Mouse (Mus musculus): ENCODE measurements around the gene Rbm8a2. TPM values are rescaled to one million over a fixed set of nuclear protein-coding genes. Genes with fewer than 3 reads are reported as not detected.
"Not testable (repeated sequence)": the region's sequence is repeated elsewhere in the genome, so short reads cannot be mapped to it uniquely, and the experiment has no call there.

Rbm8a2 gene
- not detected in 2 replicates for total RNA-seq (2021)
- long read RNA-seq, partial matches to known transcripts: 0 of 4 reads
- long read RNA-seq, other reads (novel, unspliced or antisense): 0 of 4 reads

- not testable (repeated sequence) for DNase-seq
Observed at GRCm38 (mm10) chr1:175979014-175979413, at the start of gene Rbm8a2. Gene Rbm8a2, minus strand, starts transcription at chr1:175979114.

GRCm38 (mm10) chr1:176028397-176028796 lies 49.5 kb upstream of the Rbm8a2 start:
- no peak for DNase-seq

GRCm38 (mm10) chr1:176024501-176024900 lies 45.6 kb upstream of the Rbm8a2 start:
- DNase-seq: no peak

GRCm38 (mm10) chr1:176018523-176018922 lies 39.6 kb upstream of the Rbm8a2 start:
- no peak for DNase-seq

- no peak for DNase-seq
Observed at GRCm38 (mm10) chr1:176016076-176016475, 37.2 kb upstream of the Rbm8a2 start.

- no peak for DNase-seq
Observed at GRCm38 (mm10) chr1:176013497-176014268, 34.8 kb upstream of the Rbm8a2 start.

GRCm38 (mm10) chr1:176011535-176011934 lies 32.6 kb upstream of the Rbm8a2 start:
- DNase-seq: no peak

GRCm38 (mm10) chr1:176011072-176011471 lies 32.2 kb upstream of the Rbm8a2 start:
- no peak for DNase-seq

- DNase-seq: no peak
Observed at GRCm38 (mm10) chr1:176008411-176008810, 29.5 kb upstream of the Rbm8a2 start.

- DNase-seq: no peak
Observed at GRCm38 (mm10) chr1:176000599-176000998, 21.7 kb upstream of the Rbm8a2 start.

GRCm38 (mm10) chr1:175997076-175997651 lies 18.2 kb upstream of the Rbm8a2 start:
- DNase-seq: no peak

- DNase-seq: no peak
Observed at GRCm38 (mm10) chr1:175988912-175989311, 10.0 kb upstream of the Rbm8a2 start.

GRCm38 (mm10) chr1:175988448-175988847 lies 9.5 kb upstream of the Rbm8a2 start:
- no peak for DNase-seq

- no peak for DNase-seq
Observed at GRCm38 (mm10) chr1:175970710-175971109, 8.2 kb downstream of the Rbm8a2 start.

- no peak for DNase-seq
Observed at GRCm38 (mm10) chr1:175967004-175967745, 11.7 kb downstream of the Rbm8a2 start.

- no peak for DNase-seq
Observed at GRCm38 (mm10) chr1:175961786-175962185, 17.1 kb downstream of the Rbm8a2 start.

GRCm38 (mm10) chr1:175950851-175951250 lies 28.1 kb downstream of the Rbm8a2 start:
- no peak for DNase-seq

- no peak for DNase-seq
Observed at GRCm38 (mm10) chr1:175950421-175950820, 28.5 kb downstream of the Rbm8a2 start.

- no peak for DNase-seq
Observed at GRCm38 (mm10) chr1:175946718-175947315, 32.1 kb downstream of the Rbm8a2 start.

- no peak for DNase-seq
Observed at GRCm38 (mm10) chr1:175943168-175943567, 35.7 kb downstream of the Rbm8a2 start.

GRCm38 (mm10) chr1:175938731-175939130 lies 40.2 kb downstream of the Rbm8a2 start:
- DNase-seq: no peak

GRCm38 (mm10) chr1:175936282-175936737 lies 42.6 kb downstream of the Rbm8a2 start:
- peak; percentile 29 for DNase-seq

Measured in adrenal gland, postnatal 25 days (tissue).